Mouse (Mus musculus): ENCODE measurements around the gene Ahdc1. TPM values are rescaled to one million over a fixed set of nuclear protein-coding genes. Genes with fewer than 3 reads are reported as not detected.

Ahdc1 gene
- total and polyA plus RNA-seq, 3 experiments = 1.6 to 19.9 (median 8.4) TPM

DNA sequence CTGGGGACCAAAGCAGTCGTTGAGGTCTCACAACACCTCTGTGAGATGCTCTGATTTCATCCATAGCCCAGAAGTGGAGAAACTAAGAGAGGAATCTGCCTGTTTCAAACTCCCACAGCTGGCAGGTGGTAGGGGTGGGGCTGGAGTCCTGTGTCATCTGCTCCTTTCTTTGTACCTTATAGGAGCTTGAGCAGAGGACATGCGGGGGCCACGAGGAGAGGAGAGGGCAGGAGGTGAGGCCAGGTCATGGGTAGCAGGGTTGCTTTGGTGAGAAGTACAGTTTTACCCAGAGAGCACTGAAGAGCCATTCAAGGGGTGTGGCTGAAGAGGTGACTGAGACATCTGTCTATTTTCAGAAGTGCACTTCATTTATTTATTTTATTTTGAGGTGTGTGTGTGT is 103.7 kb downstream of the Ahdc1 start:
- TF ChIP-seq EP300 (IDR thresholded peaks at IDR 0.05; ENCODE audit: low read length) = no peak
- no peak for TF ChIP-seq ZKSCAN1 (IDR thresholded peaks at IDR 0.05; ENCODE audit: borderline replicate concordance, low read depth, low read length)
- TF ChIP-seq MXI1 (IDR thresholded peaks at IDR 0.05; ENCODE audit: low read depth, low read length) = no peak
- TF ChIP-seq POLR2AphosphoS2 (IDR thresholded peaks at IDR 0.05; ENCODE audit: low read depth, low read length) = no peak
- no peak for TF ChIP-seq UBTF (IDR thresholded peaks at IDR 0.05; ENCODE audit: low read depth, low read length)
- TF ChIP-seq USF2 (conservative IDR thresholded peaks at IDR 0.05; ENCODE audit: low read depth, low read length) = no peak
- TF ChIP-seq MEF2A (IDR thresholded peaks at IDR 0.05; ENCODE audit: borderline replicate concordance, low read depth, low read length) = no peak
- no peak for TF ChIP-seq MAZ (IDR thresholded peaks at IDR 0.05; ENCODE audit: low read depth, low read length)
- no peak for TF ChIP-seq JUN (IDR thresholded peaks at IDR 0.05; ENCODE audit: insufficient read depth, low read depth, low read length)
- no peak for TF ChIP-seq E2F4 (IDR thresholded peaks at IDR 0.05; ENCODE audit: insufficient replicate concordance, low read depth, low read length)
- TF ChIP-seq POLR2A (IDR thresholded peaks at IDR 0.05; ENCODE audit: low read depth, low read length) = no peak
- no peak for TF ChIP-seq CHD1 (IDR thresholded peaks at IDR 0.05; ENCODE audit: low read depth, low read length)
- TF ChIP-seq NRF1 (IDR thresholded peaks at IDR 0.05; ENCODE audit: low read depth, low read length) = no peak
- no peak for TF ChIP-seq PAX5 (IDR thresholded peaks at IDR 0.05; ENCODE audit: low read length)
- TF ChIP-seq KAT2A (IDR thresholded peaks at IDR 0.05; ENCODE audit: insufficient replicate concordance, low read length) = no peak
- no peak for TF ChIP-seq CTCF (conservative IDR thresholded peaks at IDR 0.05 in 1 of 2, IDR thresholded peaks at IDR 0.05 in 1 of 2; ENCODE audit: low read depth in 2 of 2, low read length in 2 of 2)
- TF ChIP-seq MAX (IDR thresholded peaks at IDR 0.05; ENCODE audit: low read length) = no peak
- no peak for TF ChIP-seq MAFK (IDR thresholded peaks at IDR 0.05; ENCODE audit: insufficient replicate concordance, low read length)
- no peak for TF ChIP-seq ZNF384 (IDR thresholded peaks at IDR 0.05; ENCODE audit: low read depth, low read length)
- no peak for TF ChIP-seq ZMIZ1 (IDR thresholded peaks at IDR 0.05; ENCODE audit: low read depth, low read length)
- Histone ChIP-seq H3K27me3 (replicated peaks) (no peaks in the 10 kb centered on the region), H3K9ac (ENCODE audit: insufficient read depth, low read depth) (no peak overlapping the region), H3K9me3 (replicated peaks; ENCODE audit: low read length) (no peaks in the 10 kb centered on the region), H3K27ac (ENCODE audit: insufficient read depth, low read depth) (no peak overlapping the region), H3K79me2 (replicated peaks; ENCODE audit: control insufficient read depth, extremely low read depth, insufficient read depth, poor library complexity, severe bottlenecking) (no peaks in the 10 kb centered on the region), H3K4me1 (ENCODE audit: control insufficient read depth in 1 of 2, insufficient read depth in 2 of 2) (peaks cover 8 to 29% of the 10 kb centered on the region in 2 experiments), H3K4me3 (replicated peaks in 1 of 3; ENCODE audit: low read depth in 2 of 3, low read length in 2 of 3, poor library complexity in 1 of 3) (no peak overlapping the region), H3K4me2 (ENCODE audit: insufficient read depth, low read depth, poor library complexity, severe bottlenecking) (no peak overlapping the region), H3K36me3 (replicated peaks in 1 of 2; ENCODE audit: control insufficient read depth in 1 of 2, insufficient read depth in 1 of 2, low read length in 1 of 2) (no peaks in the 10 kb centered on the region)
- DNase-seq (ENCODE audit: extremely low read depth) = no peak
- in situ Hi-C loops (cut with MboI; ENCODE audit: low pct_ligation_motif_present, low pct_unique_long_range_greater_than_20kb, low sequenced_read_pairs) = loop anchor here (5.0 kb wide), 1 partner anchor 32 kb away; no protein-coding TSS in a partner anchor
- dilution Hi-C loops (cut with MboI; ENCODE audit: extremely low pct_ligation_motif_present, extremely low pct_unique_long_range_greater_than_20kb, low sequenced_read_pairs) = no loop called here

DNA sequence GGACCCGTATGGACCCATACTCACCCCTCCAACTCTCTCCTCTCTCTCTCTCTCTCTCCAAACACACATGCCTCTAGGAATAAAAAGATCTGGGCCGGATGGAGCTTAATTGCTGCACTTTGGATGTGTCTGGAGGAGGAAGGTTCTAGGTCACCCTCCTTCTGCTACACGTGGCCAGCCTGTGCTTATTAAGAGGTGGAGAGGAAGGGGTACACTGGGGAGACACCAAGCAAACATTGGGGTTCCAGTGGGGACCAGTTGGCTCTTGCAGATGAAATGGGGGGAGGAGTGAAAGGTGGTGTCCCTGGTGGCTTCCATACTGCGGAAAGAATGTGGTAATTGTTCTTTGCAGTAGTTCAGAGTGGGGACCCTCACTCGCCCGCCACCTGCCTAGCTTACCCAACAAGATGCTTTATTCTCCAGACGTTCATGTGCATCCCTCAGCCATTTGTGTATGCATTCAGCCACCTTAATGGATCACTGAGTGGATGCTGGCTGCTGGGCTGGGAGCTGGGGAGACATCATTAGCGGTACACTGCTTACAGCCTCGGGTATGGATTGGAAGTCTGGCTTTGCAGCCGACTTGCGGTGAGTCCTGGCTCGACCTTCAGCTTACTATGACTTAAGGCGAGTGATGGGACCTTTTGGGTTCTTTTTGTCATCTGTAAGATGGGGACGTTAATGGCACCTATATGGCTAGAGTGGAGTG is 104.8 kb downstream of the Ahdc1 start:
- Histone ChIP-seq H3K9ac (ENCODE audit: insufficient read depth, low read depth) (no peak overlapping the region), H3K27me3 (replicated peaks) (no peaks in the 10 kb centered on the region), H3K27ac (ENCODE audit: insufficient read depth, low read depth) (no peak overlapping the region), H3K79me2 (replicated peaks; ENCODE audit: control insufficient read depth, extremely low read depth, insufficient read depth, poor library complexity, severe bottlenecking) (no peaks in the 10 kb centered on the region), H3K9me3 (replicated peaks; ENCODE audit: low read length) (no peaks in the 10 kb centered on the region), H3K36me3 (replicated peaks in 1 of 2; ENCODE audit: control insufficient read depth in 1 of 2, insufficient read depth in 1 of 2, low read length in 1 of 2) (no peaks in the 10 kb centered on the region), H3K4me2 (ENCODE audit: insufficient read depth, low read depth, poor library complexity, severe bottlenecking) (no peak overlapping the region), H3K4me1 (ENCODE audit: control insufficient read depth in 1 of 2, insufficient read depth in 2 of 2) (peaks cover 8 to 32% of the 10 kb centered on the region in 2 experiments), H3K4me3 (replicated peaks in 1 of 3; ENCODE audit: low read depth in 2 of 3, low read length in 2 of 3, poor library complexity in 1 of 3) (no peak overlapping the region)
- dilution Hi-C loops (cut with MboI; ENCODE audit: extremely low pct_ligation_motif_present, extremely low pct_unique_long_range_greater_than_20kb, low sequenced_read_pairs) (no loop called here), in situ Hi-C loops (cut with MboI; ENCODE audit: low pct_ligation_motif_present, low pct_unique_long_range_greater_than_20kb, low sequenced_read_pairs) (loop anchor here (5.0 kb wide), 1 partner anchor 34 kb away; no protein-coding TSS in a partner anchor)
- DNase-seq (ENCODE audit: extremely low read depth) = no peak
- TF ChIP-seq CHD2 (IDR thresholded peaks at IDR 0.05; ENCODE audit: low read length) (no peak), MYC (IDR thresholded peaks at IDR 0.05; ENCODE audit: low read depth, low read length) (no peak), MAZ (IDR thresholded peaks at IDR 0.05; ENCODE audit: low read depth, low read length) (no peak), ELF1 (IDR thresholded peaks at IDR 0.05; ENCODE audit: low read depth, low read length) (no peak), UBTF (IDR thresholded peaks at IDR 0.05; ENCODE audit: low read depth, low read length) (no peak), POLR2A (IDR thresholded peaks at IDR 0.05; ENCODE audit: low read depth, low read length) (no peak), BHLHE40 (IDR thresholded peaks at IDR 0.05; ENCODE audit: low read depth, low read length) (no peak), HCFC1 (IDR thresholded peaks at IDR 0.05; ENCODE audit: low read depth, low read length) (no peak)
